Mouse (Mus musculus): Measurements from ENCODE around the gene Cd37.

- TF ChIP-seq CTCF (IDR thresholded peaks at IDR 0.05; ENCODE audit: insufficient read depth, low read length) (no peak), POLR2A (IDR thresholded peaks at IDR 0.05; ENCODE audit: borderline replicate concordance, extremely low read depth, low read depth, low read length) (no peak)
Observed at GRCm38 (mm10) chr7:45231192-45231591, 7.7 kb downstream of the Cd37 start.
